In genomic region chr13:28756915-28757765, GRCm38 (mm10) we compare ENCODE assay signal across 8 mouse cellular contexts.
A peak's percentile ranks its signal among the peaks of the same experiment; 100 is the strongest.
DNase-seq lines count a peak whose midpoint lies in the region; ATAC-seq and TF ChIP-seq lines count a peak whose summit lies in the region.

No protein-coding gene starts in this region.

- 23% methylated on average over 11 of the region's 11 CpGs for WGBS in intestine, postnatal 0 days
- WGBS in midbrain, embryonic 10.5 days, result 26% methylated on average over 11 of the region's 11 CpGs

- H3K4me2 ChIP-seq in intestine, postnatal 0 days (replicated peaks; ENCODE audit: low read depth), result peak overlapping the region; percentile 21; the same call in 1 of the 2 replicates

- peak; percentile 8 to 18 for DNase-seq in spleen, postnatal 10 days (ENCODE audit: low spot score in 2 of 2)
- DNase-seq in spleen, postnatal 14 days (ENCODE audit: low spot score in 2 of 2), result no peak
- peak; percentile 28 for DNase-seq in gastrocnemius, postnatal 25 days
- peak; percentile 19 for DNase-seq in midbrain, embryonic 10.5 days (ENCODE audit: low spot score)
- peak; percentile 56 for DNase-seq in thymus, postnatal 25 days
- no peak for DNase-seq in cerebellum, postnatal 14 days

- ATAC-seq in intestine, postnatal 0 days, result no peak
- ATAC-seq in cerebellum, adult (ENCODE audit: insufficient number of reproducible peaks, low FRiP score, low TSS enrichment), result no peak

- H3K36me3 ChIP-seq in intestine, postnatal 0 days (ENCODE audit: control insufficient read depth, insufficient read depth), result no peaks in the 10 kb centered on the region
- H3K36me3 ChIP-seq in midbrain, embryonic 10.5 days, result no peaks in the 10 kb centered on the region

- H3K9me3 ChIP-seq in intestine, postnatal 0 days (ENCODE audit: control insufficient read depth), result no peaks in the 10 kb centered on the region
- H3K9me3 ChIP-seq in midbrain, embryonic 10.5 days (replicated peaks), result no peaks in the 10 kb centered on the region

- peak overlapping the region; percentile 28 for H3K27ac ChIP-seq in intestine, postnatal 0 days (ENCODE audit: low read depth, low read length)
- peak overlapping the region; percentile 85 for H3K27ac ChIP-seq in midbrain, embryonic 10.5 days (replicated peaks)

- H3K4me3 ChIP-seq in intestine, postnatal 0 days (ENCODE audit: low read depth, low read length), result peak overlapping the region; percentile 15; the same call in 1 of the 2 replicates
- peak overlapping the region; percentile 49; the same call in 1 of the 2 replicates for H3K4me3 ChIP-seq in midbrain, embryonic 10.5 days

- H3K9ac ChIP-seq in intestine, postnatal 0 days (ENCODE audit: low read depth, low read length), result no peak overlapping the region

- no peaks in the 10 kb centered on the region for H3K27me3 ChIP-seq in intestine, postnatal 0 days (replicated peaks; ENCODE audit: control insufficient read depth, insufficient read depth, low read length)
- no peaks in the 10 kb centered on the region for H3K27me3 ChIP-seq in midbrain, embryonic 10.5 days (ENCODE audit: low read depth, poor library complexity, severe bottlenecking)

- TF ChIP-seq CTCF in intestine, postnatal 0 days (IDR thresholded peaks at IDR 0.05; ENCODE audit: low read depth), result no peak

- peaks cover 3% of the 10 kb centered on the region; the same call in 1 of the 2 replicates for H3K4me1 ChIP-seq in intestine, postnatal 0 days (replicated peaks; ENCODE audit: control insufficient read depth, insufficient read depth, low read length)
- peaks cover 55% of the 10 kb centered on the region for H3K4me1 ChIP-seq in midbrain, embryonic 10.5 days

Comparison
In these comparisons a context has a peak if more than half of its experiments do, and no peak if none do; other contexts are left out.
1. DNase-seq: peak in spleen, postnatal 10 days (2 of 2), gastrocnemius, postnatal 25 days (single experiment), midbrain, embryonic 10.5 days (single experiment) and thymus, postnatal 25 days (single experiment); none in spleen, postnatal 14 days (0 of 2) and cerebellum, postnatal 14 days (0 of 2).